Mouse (Mus musculus) lung, adult 2 months (tissue): Measurements from ENCODE around the gene Fbxo6.

ENCODE experiments used
- CTCF ChIP-seq: fragments of 200-500 bp; IDR thresholded peaks from 2 replicates; pipeline ENCODE4 v1.5.1; 2011; ENCODE audit warnings: mild to moderate bottlenecking, low read length, control low read depth; ENCODE audit not compliant: insufficient read depth
- POLR2A ChIP-seq: fragments of 200-500 bp; IDR thresholded peaks from 2 replicates; pipeline ENCODE4 v1.6.1; 2011; ENCODE audit warnings: low read depth, mild to moderate bottlenecking, control low read depth, low read length, borderline replicate concordance; ENCODE audit errors: extremely low read depth

- TF ChIP-seq CTCF, result peak; percentile 88
- no peak for TF ChIP-seq POLR2A
These were observed 16.3 kb upstream of the Fbxo6 start for GRCm38 (mm10) chr4:148168287-148168686.
